Mouse (Mus musculus) lung, postnatal 0 days (tissue): ENCODE measurements around the gene Alox15.

Experiments
- CTCF ChIP-seq: IDR thresholded peaks from 2 replicates; pipeline ENCODE4 v1.5.1; 2016; ENCODE audit warnings: antibody characterized with exemption, mild to moderate bottlenecking
- EP300 ChIP-seq: IDR thresholded peaks from 2 replicates; pipeline ENCODE4 v1.6.1; 2016; ENCODE audit warnings: antibody characterized with exemption, mild to moderate bottlenecking, control low read depth

DNA sequence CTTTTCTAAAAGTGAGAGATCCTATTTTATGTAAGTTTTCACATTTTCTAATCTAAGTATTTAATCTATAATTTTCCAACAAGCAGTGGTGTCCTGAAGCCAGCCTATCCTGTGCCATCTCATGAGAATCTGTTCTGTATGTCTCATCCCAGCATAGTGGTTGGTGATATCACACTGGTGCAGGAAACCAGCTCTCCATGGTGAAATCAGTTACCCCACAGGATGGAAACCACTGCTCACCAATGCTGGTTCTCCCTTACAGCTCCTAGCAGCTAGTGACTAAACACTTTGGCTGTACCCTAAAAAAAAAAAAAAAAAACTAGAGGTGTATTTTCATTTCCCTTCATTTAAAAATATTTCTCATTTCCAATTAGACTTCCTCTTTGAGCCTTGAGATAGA lies 20.6 kb upstream of the Alox15 start:
- TF ChIP-seq CTCF (no peak), EP300 (no peak)
